Mouse (Mus musculus) cerebellum, adult 2 months (tissue): ENCODE measurements around the gene Unkl.

ENCODE experiments used
- CTCF ChIP-seq: fragments of 200-500 bp; IDR thresholded peaks from 2 replicates; pipeline ENCODE4 v1.5.1; 2011; ENCODE audit warnings: low read depth, mild to moderate bottlenecking, control low read depth, low read length, moderate library complexity, borderline replicate concordance; ENCODE audit not compliant: insufficient read depth
- POLR2A ChIP-seq: fragments of 200-500 bp; IDR thresholded peaks from 2 replicates; pipeline ENCODE4 v1.6.1; 2011; ENCODE audit warnings: low read length, control low read depth, borderline replicate concordance; ENCODE audit not compliant: insufficient read depth

DNA sequence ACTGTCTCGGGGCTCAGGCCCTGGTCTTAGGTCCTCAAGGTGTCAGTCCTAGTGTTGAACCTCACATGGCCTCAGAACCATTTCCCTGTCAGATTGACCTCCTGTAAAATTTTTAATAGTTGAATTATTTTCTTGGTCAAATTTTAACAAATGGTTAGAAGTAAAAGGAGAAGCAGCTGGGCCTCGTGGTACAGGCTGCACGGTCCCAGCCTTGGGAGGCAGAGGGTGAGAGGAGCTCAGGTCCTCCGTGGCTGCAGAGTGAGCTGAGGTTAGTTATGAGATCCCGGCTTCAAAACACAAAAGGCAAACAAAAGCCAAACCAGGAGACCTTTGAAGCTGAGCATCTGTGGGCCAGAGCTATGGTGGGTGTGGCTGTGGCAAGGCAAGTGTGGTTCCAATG lies 39.8 kb downstream of the Unkl start:
- TF ChIP-seq CTCF (no peak), POLR2A (no peak)
